8 mouse cellular contexts compared by ENCODE assay signal in the genomic region with DNA sequence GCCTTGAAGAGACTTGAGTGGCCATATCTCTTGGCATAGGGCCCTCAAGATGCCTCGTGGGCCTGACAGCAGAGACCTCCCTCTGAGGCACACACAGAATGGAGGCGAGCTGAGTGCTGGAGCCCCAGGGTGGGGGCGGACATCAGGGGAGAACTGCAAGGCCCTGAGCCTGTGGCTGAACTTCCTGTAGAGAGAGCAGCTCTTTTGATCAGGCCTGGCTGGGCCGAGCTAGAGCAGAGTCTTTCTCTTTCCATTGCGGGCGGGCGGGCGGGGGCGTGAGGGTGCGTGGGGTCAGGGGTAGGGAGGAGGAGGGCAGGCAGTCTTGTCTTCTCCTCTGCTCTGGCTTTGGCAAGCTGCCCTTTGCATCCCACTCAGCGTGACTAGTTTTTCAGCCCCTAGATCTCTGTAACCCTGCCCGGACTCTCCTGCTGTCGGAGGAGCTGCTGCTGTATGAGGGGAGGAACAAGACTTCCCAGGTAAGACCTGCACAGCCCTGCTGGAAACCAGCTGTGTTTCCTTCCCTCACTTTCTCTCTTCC.
DNase-seq lines count a peak whose midpoint lies in the region; ATAC-seq and TF ChIP-seq lines count a peak whose summit lies in the region.

No protein-coding gene starts in this region.

- H3K4me2 ChIP-seq in hindbrain, embryonic 16.5 days (ENCODE audit: low read length) = no peak overlapping the region
- H3K4me2 ChIP-seq in hindbrain, embryonic 11.5 days (replicated peaks; ENCODE audit: low read depth, low read length) = no peak overlapping the region
- peak overlapping the region; percentile 23; the same call in 1 of the 2 replicates for H3K4me2 ChIP-seq in heart, postnatal 0 days (ENCODE audit: low read depth, low read length)
- H3K4me2 ChIP-seq in liver, embryonic 16.5 days (ENCODE audit: low read depth, low read length) = no peak overlapping the region
- no peak overlapping the region for H3K4me2 ChIP-seq in stomach, embryonic 16.5 days (ENCODE audit: low read depth, low read length)
- no peak overlapping the region for H3K4me2 ChIP-seq in midbrain, embryonic 13.5 days (replicated peaks)

- WGBS in hindbrain, embryonic 16.5 days = 54% methylated on average over 12 of the region's 13 CpGs
- WGBS in hindbrain, embryonic 11.5 days = 45% methylated on average over 8 of the region's 13 CpGs
- WGBS in heart, postnatal 0 days = 37% methylated on average over 13 of the region's 13 CpGs
- 25% methylated on average over 13 of the region's 13 CpGs for WGBS in liver, embryonic 16.5 days (ENCODE audit: insufficient replicate concordance)
- 22% methylated on average over 13 of the region's 13 CpGs for WGBS in stomach, embryonic 16.5 days
- 55% methylated on average over 13 of the region's 13 CpGs for WGBS in midbrain, embryonic 13.5 days

- no peak for DNase-seq in hindbrain, embryonic 11.5 days (ENCODE audit: low spot score)
- no peak for DNase-seq in heart, postnatal 0 days (ENCODE audit: low spot score)
- no peak for DNase-seq in embryo, embryonic 11 days
- DNase-seq in left cerebral cortex, adult 2 months (ENCODE audit: extremely low spot score in 1 of 2, low spot score in 2 of 2) = no peak

- no peak for TF ChIP-seq EP300 in heart, postnatal 0 days (IDR thresholded peaks at IDR 0.05; ENCODE audit: low read depth)

- no peak overlapping the region for H3K9ac ChIP-seq in hindbrain, embryonic 16.5 days (ENCODE audit: low read depth, low read length)
- H3K9ac ChIP-seq in hindbrain, embryonic 11.5 days (ENCODE audit: low read depth, low read length) = no peak overlapping the region; the same call in 1 of the 2 replicates
- 0 out of 2 replicates have a peak overlapping the region, but pooled peaks have one; percentile 8 for H3K9ac ChIP-seq in heart, postnatal 0 days (replicated peaks; ENCODE audit: low read depth, low read length)
- no peak overlapping the region for H3K9ac ChIP-seq in liver, embryonic 16.5 days (ENCODE audit: low read depth, low read length)
- H3K9ac ChIP-seq in stomach, embryonic 16.5 days (ENCODE audit: low read length) = peak overlapping the region; percentile 56
- H3K9ac ChIP-seq in midbrain, embryonic 13.5 days (replicated peaks) = no peak overlapping the region

- no peaks in the 10 kb centered on the region for H3K9me3 ChIP-seq in hindbrain, embryonic 16.5 days (ENCODE audit: control insufficient read depth, low read length)
- no peaks in the 10 kb centered on the region for H3K9me3 ChIP-seq in hindbrain, embryonic 11.5 days (ENCODE audit: control insufficient read depth, low read length)
- no peaks in the 10 kb centered on the region for H3K9me3 ChIP-seq in heart, postnatal 0 days (replicated peaks; ENCODE audit: control insufficient read depth, low read length)
- no peaks in the 10 kb centered on the region for H3K9me3 ChIP-seq in liver, embryonic 16.5 days (replicated peaks; ENCODE audit: control insufficient read depth, low read length)
- no peaks in the 10 kb centered on the region for H3K9me3 ChIP-seq in stomach, embryonic 16.5 days (replicated peaks; ENCODE audit: control insufficient read depth, low read length)
- H3K9me3 ChIP-seq in midbrain, embryonic 13.5 days = no peaks in the 10 kb centered on the region

- no peak for TF ChIP-seq CTCF in heart, postnatal 0 days (IDR thresholded peaks at IDR 0.05; ENCODE audit: low read depth)
- no peak for TF ChIP-seq CTCF in left cerebral cortex, adult 2 months (IDR thresholded peaks at IDR 0.05)

- no peak overlapping the region for H3K27ac ChIP-seq in hindbrain, embryonic 16.5 days (ENCODE audit: low read depth, low read length)
- no peak overlapping the region for H3K27ac ChIP-seq in hindbrain, embryonic 11.5 days (ENCODE audit: low read depth, low read length)
- H3K27ac ChIP-seq in heart, postnatal 0 days (ENCODE audit: low read depth) = peak overlapping the region; percentile 57; the same call in 1 of the 2 replicates
- H3K27ac ChIP-seq in liver, embryonic 16.5 days (ENCODE audit: low read length) = peak overlapping the region; percentile 10; the same call in 1 of the 2 replicates
- H3K27ac ChIP-seq in stomach, embryonic 16.5 days (ENCODE audit: low read length) = peak overlapping the region; percentile 51; the same call in 1 of the 2 replicates
- H3K27ac ChIP-seq in left cerebral cortex, adult 2 months = no peak overlapping the region
- H3K27ac ChIP-seq in midbrain, embryonic 13.5 days = no peak overlapping the region

- 0 out of 2 replicates have a peak, but pooled peaks have one; percentile 10 for ATAC-seq in hindbrain, embryonic 16.5 days
- no peak for ATAC-seq in hindbrain, embryonic 11.5 days (ENCODE audit: low FRiP score)
- ATAC-seq in heart, postnatal 0 days (ENCODE audit: insufficient read depth, low read depth) = peak; percentile 52
- ATAC-seq in liver, embryonic 16.5 days (ENCODE audit: low read depth) = peak; percentile 38
- peak; percentile 27; the same call in 1 of the 2 replicates for ATAC-seq in stomach, embryonic 16.5 days (ENCODE audit: insufficient read depth, low FRiP score)
- ATAC-seq in midbrain, embryonic 13.5 days = no peak

- intact Hi-C loops in left cerebral cortex, adult 2 months (cut with DNase I) = no loop called here

- H3K4me1 ChIP-seq in hindbrain, embryonic 16.5 days (ENCODE audit: control insufficient read depth, insufficient read depth, low read depth, low read length) = no peaks in the 10 kb centered on the region; the same call in 1 of the 2 replicates
- H3K4me1 ChIP-seq in hindbrain, embryonic 11.5 days (replicated peaks; ENCODE audit: control insufficient read depth, insufficient read depth, low read length) = no peaks in the 10 kb centered on the region
- H3K4me1 ChIP-seq in heart, postnatal 0 days (ENCODE audit: control insufficient read depth, insufficient read depth) = peaks cover 24% of the 10 kb centered on the region
- H3K4me1 ChIP-seq in liver, embryonic 16.5 days (ENCODE audit: control insufficient read depth, low read depth, low read length) = peaks cover 9% of the 10 kb centered on the region
- peaks cover 32% of the 10 kb centered on the region for H3K4me1 ChIP-seq in stomach, embryonic 16.5 days (ENCODE audit: control insufficient read depth, insufficient read depth, low read length)
- H3K4me1 ChIP-seq in midbrain, embryonic 13.5 days (replicated peaks) = 0 out of 2 replicates have a peak, but pooled peaks cover 6% of the 10 kb centered on the region

- H3K36me3 ChIP-seq in hindbrain, embryonic 16.5 days (ENCODE audit: control insufficient read depth, insufficient read depth, low read length) = no peaks in the 10 kb centered on the region
- H3K36me3 ChIP-seq in hindbrain, embryonic 11.5 days (ENCODE audit: control insufficient read depth, insufficient read depth, low read length) = no peaks in the 10 kb centered on the region
- peaks cover 35% of the 10 kb centered on the region for H3K36me3 ChIP-seq in heart, postnatal 0 days (replicated peaks; ENCODE audit: control insufficient read depth, insufficient read depth, low read length)
- no peaks in the 10 kb centered on the region for H3K36me3 ChIP-seq in liver, embryonic 16.5 days (ENCODE audit: control insufficient read depth, insufficient read depth)
- H3K36me3 ChIP-seq in stomach, embryonic 16.5 days (ENCODE audit: control insufficient read depth, insufficient read depth, low read length) = no peaks in the 10 kb centered on the region
- H3K36me3 ChIP-seq in midbrain, embryonic 13.5 days = peaks cover 10% of the 10 kb centered on the region; the same call in 1 of the 2 replicates

- no peaks in the 10 kb centered on the region for H3K27me3 ChIP-seq in hindbrain, embryonic 16.5 days (replicated peaks; ENCODE audit: control insufficient read depth, insufficient read depth, low read length)
- no peaks in the 10 kb centered on the region for H3K27me3 ChIP-seq in hindbrain, embryonic 11.5 days (ENCODE audit: control insufficient read depth, insufficient read depth, low read length)
- no peaks in the 10 kb centered on the region for H3K27me3 ChIP-seq in heart, postnatal 0 days (ENCODE audit: control insufficient read depth, insufficient read depth, low read length)
- H3K27me3 ChIP-seq in liver, embryonic 16.5 days (ENCODE audit: control insufficient read depth, insufficient read depth, low read depth, low read length) = no peaks in the 10 kb centered on the region
- H3K27me3 ChIP-seq in stomach, embryonic 16.5 days (ENCODE audit: control insufficient read depth, insufficient read depth, low read length) = no peaks in the 10 kb centered on the region
- no peaks in the 10 kb centered on the region for H3K27me3 ChIP-seq in midbrain, embryonic 13.5 days

- no peak overlapping the region for H3K4me3 ChIP-seq in hindbrain, embryonic 16.5 days (ENCODE audit: low read length)
- H3K4me3 ChIP-seq in hindbrain, embryonic 11.5 days (ENCODE audit: low read depth, low read length) = no peak overlapping the region
- H3K4me3 ChIP-seq in heart, postnatal 0 days (ENCODE audit: low read depth, low read length) = no peak overlapping the region
- H3K4me3 ChIP-seq in liver, embryonic 16.5 days (ENCODE audit: low read depth, low read length) = no peak overlapping the region
- H3K4me3 ChIP-seq in stomach, embryonic 16.5 days (replicated peaks; ENCODE audit: low read length) = no peak overlapping the region
- H3K4me3 ChIP-seq in left cerebral cortex, adult 2 months = no peak overlapping the region
- H3K4me3 ChIP-seq in midbrain, embryonic 13.5 days (replicated peaks) = no peak overlapping the region

Comparison
In these comparisons a context has a peak if more than half of its experiments do, and no peak if none do; other contexts are left out.
1. ATAC-seq: peak in hindbrain, embryonic 16.5 days (single experiment), heart, postnatal 0 days (single experiment), liver, embryonic 16.5 days (single experiment) and stomach, embryonic 16.5 days (single experiment); none in hindbrain, embryonic 11.5 days (single experiment) and midbrain, embryonic 13.5 days (single experiment).
2. H3K27ac ChIP-seq: peak in heart, postnatal 0 days (single experiment), liver, embryonic 16.5 days (single experiment) and stomach, embryonic 16.5 days (single experiment); none in hindbrain, embryonic 16.5 days (single experiment), hindbrain, embryonic 11.5 days (single experiment), left cerebral cortex, adult 2 months (single experiment) and midbrain, embryonic 13.5 days (single experiment).
3. H3K9ac ChIP-seq: peak in heart, postnatal 0 days (single experiment) and stomach, embryonic 16.5 days (single experiment); none in hindbrain, embryonic 16.5 days (single experiment), hindbrain, embryonic 11.5 days (single experiment), liver, embryonic 16.5 days (single experiment) and midbrain, embryonic 13.5 days (single experiment).